Mouse (Mus musculus) heart, embryonic 11.5 days (tissue): ENCODE measurements around the gene Pnkp. TPM values are rescaled to one million over a fixed set of nuclear protein-coding genes. Genes with fewer than 3 reads are reported as not detected.
A peak's percentile ranks its signal among the peaks of the same experiment; 100 is the strongest.
"Not testable (repeated sequence)": the region's sequence is repeated elsewhere in the genome, so short reads cannot be mapped to it uniquely, and the experiment has no call there.

Experiments used
- ATAC-seq: fragments of 200-750 bp; cut with Nextera tagmentation; replicated peaks from 2 replicates; pipeline ENCODE4 v1.8.0; 2017; ENCODE audit warnings: moderate library complexity; ENCODE audit not compliant: insufficient number of reproducible peaks, low FRiP score, low TSS enrichment
- H3K27ac ChIP-seq: fragments of 300-500 bp; sonication (generic); 2 replicates; pipeline ENCODE4 v1.5.1; 2014; ENCODE audit warnings: mild to moderate bottlenecking, low read depth, low read length
- H3K27me3 ChIP-seq: fragments of 300-500 bp; sonication (generic); 2 replicates; pipeline ENCODE4 v1.6.1; 2014; ENCODE audit warnings: mild to moderate bottlenecking, low read length, mixed read lengths; ENCODE audit not compliant: control insufficient read depth, insufficient read depth
- H3K36me3 ChIP-seq: fragments of 300-500 bp; sonication (generic); 2 replicates; pipeline ENCODE4 v1.6.1; 2014; ENCODE audit warnings: mild to moderate bottlenecking, low read length, moderate library complexity, mixed read lengths; ENCODE audit not compliant: control insufficient read depth, insufficient read depth
- H3K4me1 ChIP-seq: fragments of 300-500 bp; sonication (generic); 2 replicates; pipeline ENCODE4 v1.6.1; 2014; ENCODE audit warnings: low read length; ENCODE audit not compliant: control insufficient read depth, insufficient read depth
- H3K4me2 ChIP-seq: fragments of 300-500 bp; sonication (generic); 2 replicates; pipeline ENCODE4 v1.6.1; 2014; ENCODE audit warnings: mild to moderate bottlenecking, moderate library complexity
- H3K4me3 ChIP-seq: fragments of 300-500 bp; sonication (generic); 2 replicates; pipeline ENCODE4 v1.5.1; 2014; ENCODE audit warnings: low read depth, low read length
- H3K9ac ChIP-seq: fragments of 300-500 bp; sonication (generic); 2 replicates; pipeline ENCODE4 v1.6.1; 2014; ENCODE audit warnings: mild to moderate bottlenecking, low read depth, low read length, moderate library complexity
- H3K9me3 ChIP-seq: fragments of 300-500 bp; sonication (generic); replicated peaks from 2 replicates; pipeline ENCODE4 v1.6.1; 2016; ENCODE audit warnings: low read length; ENCODE audit not compliant: control insufficient read depth
- WGBS: fragments of 180-500 bp; shearing (Covaris S2); extraction: QIAGEN DNeasy Blood & Tissue Kit; methylation state at CpG from one replicate; pipeline ENCODE4 v1.1.7; 2014; ENCODE audit not compliant: insufficient replicate concordance; 5-methylcytosine and 5-hydroxymethylcytosine counted together
- polyA plus RNA-seq: library from polyadenylated mRNA; unstranded; fragments of >200 nt; fragmentation: Nextera tagmentation; extraction: Ambion mirVana; gene quantifications from 2 replicates; pipeline ENCODE4 v1.2.1, GENCODE M21; 2014

Gene Pnkp
- polyA plus RNA-seq, 1 experiment from 2014 or later, result 18.9 TPM

GRCm38 (mm10) chr7:44867010-44867702, 10.2 kb downstream of the Pnkp start:
- Histone ChIP-seq H3K4me1 (peaks cover 49% of the 10 kb centered on the region), H3K9me3 (no peaks in the 10 kb centered on the region), H3K36me3 (peaks cover 17% of the 10 kb centered on the region), H3K4me3 (peak overlapping the region; percentile 97), H3K27ac (peak overlapping the region; percentile 38), H3K9ac (peak overlapping the region; percentile 100), H3K4me2 (peak overlapping the region; percentile 82), H3K27me3 (no peaks in the 10 kb centered on the region)
- 69% methylated on average over 19 of the region's 19 CpGs for WGBS
- no peak for ATAC-seq

GRCm38 (mm10) chr7:44867802-44868201, 10.9 kb downstream of the Pnkp start:
- H3K4me1 ChIP-seq, result peaks cover 50% of the 10 kb centered on the region
- peaks cover 16% of the 10 kb centered on the region for H3K36me3 ChIP-seq
- H3K4me3 ChIP-seq, result peak overlapping the region; percentile 97
- WGBS, result 57% methylated on average over 9 of the region's 9 CpGs
- H3K27ac ChIP-seq, result no peak overlapping the region
- peak overlapping the region; percentile 100 for H3K9ac ChIP-seq
- H3K4me2 ChIP-seq, result peak overlapping the region; percentile 82
- no peak for ATAC-seq
- H3K27me3 ChIP-seq, result no peaks in the 10 kb centered on the region
- no peaks in the 10 kb centered on the region for H3K9me3 ChIP-seq

- H3K9ac ChIP-seq, result peak overlapping the region; percentile 100
- H3K4me2 ChIP-seq, result peak overlapping the region; percentile 82
- no peaks in the 10 kb centered on the region for H3K27me3 ChIP-seq
- H3K36me3 ChIP-seq, result peaks cover 12% of the 10 kb centered on the region
- H3K9me3 ChIP-seq, result no peaks in the 10 kb centered on the region
- no peak for ATAC-seq
- peak overlapping the region; percentile 100; the same call in 1 of the 2 replicates for H3K27ac ChIP-seq
- peaks cover 56% of the 10 kb centered on the region for H3K4me1 ChIP-seq
- 9% methylated on average over 16 of the region's 16 CpGs for WGBS
- H3K4me3 ChIP-seq, result peak overlapping the region; percentile 97
These were observed 11.5 kb downstream of the Pnkp start for GRCm38 (mm10) chr7:44868465-44868864.

DNA sequence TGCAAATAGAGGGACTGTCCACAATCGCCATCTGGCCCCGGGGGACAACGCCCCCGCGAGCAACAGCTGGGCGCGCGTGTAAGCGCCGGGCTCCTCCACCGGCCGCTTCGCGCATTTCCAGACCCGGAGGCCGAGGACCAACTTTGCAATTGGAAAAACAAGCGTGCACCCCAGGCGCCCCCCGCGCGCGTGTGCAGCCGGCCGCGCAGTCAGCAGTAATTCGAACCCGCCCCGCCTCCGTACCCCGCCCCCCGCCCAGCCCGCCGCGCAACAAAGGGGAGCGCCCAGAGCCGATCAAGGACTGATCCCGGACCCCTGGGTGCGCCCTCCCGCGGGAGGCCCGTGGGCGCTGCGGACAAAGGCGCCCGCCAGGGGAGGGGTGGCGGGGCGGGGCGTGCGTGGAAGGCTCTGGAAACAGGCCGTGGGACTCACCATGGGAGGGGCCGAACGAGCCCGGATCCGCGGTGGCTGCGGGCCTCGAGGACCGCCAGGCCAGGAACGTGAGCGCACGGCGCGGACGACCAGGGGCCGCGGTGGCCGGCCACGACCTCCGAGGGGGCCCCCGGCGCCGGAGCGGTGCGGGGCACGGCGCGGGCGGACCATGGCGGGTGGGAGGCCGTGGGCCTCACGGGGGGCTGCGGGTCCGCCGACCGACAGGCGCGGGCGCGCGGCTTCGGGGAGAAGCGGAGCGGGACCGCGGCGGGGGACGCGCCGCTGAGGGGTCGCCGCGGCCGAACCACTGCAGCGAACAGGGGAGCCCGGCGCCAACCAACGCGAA, 12.2 kb downstream of the Pnkp start:
- no peaks in the 10 kb centered on the region for H3K9me3 ChIP-seq
- H3K4me1 ChIP-seq, result peaks cover 57% of the 10 kb centered on the region
- under 1% methylated on average over 94 of the region's 108 CpGs for WGBS
- peaks cover 8% of the 10 kb centered on the region for H3K36me3 ChIP-seq
- peak; percentile 55 for ATAC-seq
- peak overlapping the region; percentile 100 for H3K9ac ChIP-seq
- H3K27me3 ChIP-seq, result no peaks in the 10 kb centered on the region
- H3K4me3 ChIP-seq, result peak overlapping the region; percentile 97
- H3K27ac ChIP-seq, result peak overlapping the region; percentile 100
- peak overlapping the region; percentile 82 for H3K4me2 ChIP-seq

DNA sequence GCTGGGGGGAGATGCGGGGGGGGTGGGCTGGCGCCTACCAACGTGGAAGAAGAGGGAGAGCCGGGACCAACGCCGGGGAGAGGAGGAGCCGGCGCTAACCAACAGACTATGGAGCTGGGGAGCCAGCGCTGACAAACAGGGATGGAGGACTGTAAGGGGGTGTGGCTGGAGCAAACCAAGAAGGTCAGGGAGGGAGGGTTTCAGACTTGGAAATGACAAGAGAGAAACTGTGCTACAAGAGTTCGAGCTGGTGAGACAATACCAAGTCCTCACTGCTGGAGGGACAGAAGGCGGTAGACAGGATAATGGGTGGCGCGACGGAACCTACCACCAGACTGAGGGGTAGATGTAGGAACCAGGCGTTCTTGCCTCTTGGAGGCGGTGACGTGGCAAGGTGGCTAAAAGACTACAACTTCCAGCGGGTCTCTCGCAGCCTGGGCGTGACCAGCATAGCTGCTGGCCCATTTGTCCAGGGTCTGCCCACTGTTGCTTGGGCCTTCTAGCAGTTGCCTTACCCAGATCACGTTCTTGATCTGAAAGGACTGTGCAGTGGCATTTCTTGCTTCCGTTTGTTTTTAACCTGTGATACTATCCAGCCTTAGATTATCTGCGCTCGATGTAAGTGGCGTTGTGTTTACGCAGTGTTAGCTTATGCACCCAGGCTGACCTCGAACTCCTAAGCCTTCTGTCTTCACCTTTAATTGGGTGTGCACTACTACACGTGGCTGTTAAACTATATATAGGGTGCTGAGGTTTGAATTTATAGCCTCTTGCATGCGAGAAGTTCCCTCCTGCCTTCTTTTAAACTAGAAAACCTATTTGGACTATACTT, 13.0 kb downstream of the Pnkp start, which contains the start of gene Ptov1:
Ptov1 (minus strand) TSS at position 92 of the 832 bp plus-strand sequence.
- WGBS, result 7% methylated on average over 29 of the region's 29 CpGs
- Histone ChIP-seq H3K27ac (peak within 1 kb of the TSS; percentile 100), H3K4me2 (peak within 1 kb of the TSS; percentile 82), H3K9ac (peak within 1 kb of the TSS; percentile 100), H3K9me3 (no peaks in the 10 kb centered on the region), H3K4me1 (peaks cover 51% of the 10 kb centered on the region), H3K36me3 (peaks cover 3% of the 10 kb centered on the region; the same call in 1 of the 2 replicates), H3K27me3 (no peaks in the 10 kb centered on the region), H3K4me3 (peak within 1 kb of the TSS; percentile 97)
- peak; percentile 87 for ATAC-seq

DNA sequence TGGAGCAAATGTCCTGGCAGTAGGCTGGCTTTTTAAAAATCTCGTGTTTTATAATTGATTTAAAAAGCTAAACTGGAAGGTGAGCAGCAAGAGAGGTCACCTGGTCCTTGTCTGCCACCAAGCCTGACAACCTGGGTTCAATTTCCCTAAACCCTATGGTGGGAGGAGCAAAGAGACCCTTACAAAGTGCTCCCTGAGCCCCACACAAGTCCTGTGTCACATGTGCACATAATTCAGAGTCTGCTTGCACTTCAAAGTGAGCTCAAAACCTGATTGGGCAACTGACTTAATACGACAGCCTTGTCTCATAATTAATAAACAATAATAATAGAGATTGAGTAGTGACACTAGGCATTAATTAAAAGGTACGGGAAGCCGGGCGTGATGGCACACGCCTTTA, 13.7 kb downstream of the Pnkp start:
- Histone ChIP-seq H3K4me2 (peak overlapping the region; percentile 82), H3K27me3 (no peaks in the 10 kb centered on the region), H3K27ac (peak overlapping the region; percentile 100), H3K9me3 (no peaks in the 10 kb centered on the region), H3K4me1 (peaks cover 44% of the 10 kb centered on the region), H3K36me3 (no peaks in the 10 kb centered on the region), H3K4me3 (peak overlapping the region; percentile 97), H3K9ac (peak overlapping the region; percentile 100)
- WGBS, result 82% methylated on average over 6 of the region's 6 CpGs
- no peak for ATAC-seq

GRCm38 (mm10) chr7:44871181-44871580, 14.2 kb downstream of the Pnkp start:
- peaks cover 38% of the 10 kb centered on the region for H3K4me1 ChIP-seq
- WGBS, result 81% methylated on average over 1 of the region's 1 CpGs
- no peak overlapping the region for H3K27ac ChIP-seq
- no peaks in the 10 kb centered on the region for H3K27me3 ChIP-seq
- H3K9me3 ChIP-seq, result no peaks in the 10 kb centered on the region
- H3K36me3 ChIP-seq, result no peaks in the 10 kb centered on the region
- no peak for ATAC-seq
- H3K4me2 ChIP-seq, result no peak overlapping the region
- no peak overlapping the region for H3K4me3 ChIP-seq
- H3K9ac ChIP-seq, result no peak overlapping the region

- not testable (repeated sequence) for H3K27ac ChIP-seq, ATAC-seq, H3K9ac ChIP-seq, H3K36me3 ChIP-seq, H3K9me3 ChIP-seq, H3K4me2 ChIP-seq, H3K4me3 ChIP-seq, H3K27me3 ChIP-seq
- WGBS, result 88% methylated on average over 2 of the region's 2 CpGs
- H3K4me1 ChIP-seq, result peaks cover 32% of the 10 kb centered on the region
These were observed 14.8 kb downstream of the Pnkp start for GRCm38 (mm10) chr7:44871774-44872173.
